Mouse (Mus musculus) G1E (cell line): ENCODE data around the gene Fam53b.

Experiments used
- CTCF ChIP-seq: IDR thresholded peaks from 2 replicates; pipeline ENCODE4 v1.5.1; 2012; ENCODE audit warnings: low read depth, low read length, inconsistent platforms, mixed read lengths
- GATA1 ChIP-seq: IDR thresholded peaks from 2 replicates; pipeline ENCODE4 v1.6.1; 2012; ENCODE audit warnings: borderline replicate concordance, low read length, inconsistent platforms, mixed read lengths
- TAL1 ChIP-seq: conservative IDR thresholded peaks from 2 replicates; pipeline ENCODE4 v1.6.1; 2012; ENCODE audit warnings: low read depth, low read length, inconsistent platforms, mixed read lengths

GRCm38 (mm10) chr7:132723906-132724305 lies 89.8 kb downstream of the Fam53b start:
- TF ChIP-seq CTCF (no peak), GATA1 (no peak), TAL1 (no peak)
